Mouse (Mus musculus): ENCODE measurements at regions not wholly inside any gene's neighbourhood (a gene's known extent, or its start where the extent isn't known, plus 50 kb on each side); places are given as distances from the start of the nearest gene placed in this dataset. TPM values are rescaled to one million over a fixed set of nuclear protein-coding genes. Genes with fewer than 3 reads are reported as not detected.

DNA sequence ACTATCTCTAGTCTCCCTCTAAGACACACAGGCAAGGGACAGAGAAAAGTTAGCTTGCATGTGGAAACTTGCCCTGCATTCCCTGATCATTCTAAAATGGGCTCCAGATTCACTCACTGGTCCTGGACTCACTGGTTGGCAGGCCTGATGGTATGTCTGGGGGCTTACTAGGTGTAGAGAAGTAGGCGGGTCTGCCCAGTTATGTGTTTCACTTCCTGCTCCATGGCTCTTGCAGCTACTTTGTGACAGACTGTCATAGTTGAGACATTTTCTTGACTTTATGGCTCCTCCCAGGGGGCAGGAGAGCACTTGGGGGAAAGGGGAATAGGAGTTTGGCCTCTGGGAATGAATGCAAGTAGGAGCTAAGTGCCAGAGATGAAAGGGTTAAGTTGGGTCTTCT lies 182.1 kb upstream of the Chrm3 start:
- no peak for DNase-seq (ENCODE audit: extremely low spot score in 1 of 2, low spot score in 2 of 2)
- intact Hi-C loops (cut with DNase I): no loop called here

DNA sequence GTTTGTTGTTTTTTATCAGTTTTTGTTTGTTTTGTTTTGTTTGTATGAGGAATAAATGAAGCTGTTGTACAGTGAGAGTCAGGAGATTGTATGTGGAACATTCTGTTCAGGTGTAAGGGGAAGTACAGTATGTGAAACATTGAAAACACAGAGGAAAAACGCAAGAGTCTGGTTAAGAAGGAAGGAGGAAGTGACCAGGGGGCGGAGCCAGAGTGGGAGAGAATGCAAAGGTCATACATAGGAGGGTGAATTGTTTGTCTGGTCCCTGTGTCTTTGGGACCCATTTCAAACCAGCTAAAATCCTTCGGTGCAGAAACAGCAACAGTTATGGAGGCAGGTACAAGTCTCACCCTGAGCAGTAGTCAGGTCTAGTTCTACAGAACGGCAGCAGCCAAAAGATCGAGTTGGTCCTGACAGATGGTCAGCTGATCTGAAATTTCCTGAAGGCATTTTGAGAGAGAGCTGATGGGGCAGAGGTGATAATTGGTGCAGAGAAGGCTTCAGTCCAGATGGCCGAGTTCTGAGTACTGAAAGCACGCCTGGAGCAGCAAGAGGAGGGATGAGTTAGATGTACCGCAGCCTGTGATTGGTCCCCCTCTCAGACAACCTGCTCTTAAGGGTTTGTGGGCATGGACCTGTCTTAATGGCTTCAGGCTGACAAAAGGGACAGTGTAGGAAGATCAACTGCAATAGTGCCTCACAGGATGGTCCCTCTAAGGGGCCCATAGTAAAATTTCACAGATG lies 179.7 kb upstream of the Chrm3 start:
- intact Hi-C loops (cut with DNase I): no loop called here

DNA sequence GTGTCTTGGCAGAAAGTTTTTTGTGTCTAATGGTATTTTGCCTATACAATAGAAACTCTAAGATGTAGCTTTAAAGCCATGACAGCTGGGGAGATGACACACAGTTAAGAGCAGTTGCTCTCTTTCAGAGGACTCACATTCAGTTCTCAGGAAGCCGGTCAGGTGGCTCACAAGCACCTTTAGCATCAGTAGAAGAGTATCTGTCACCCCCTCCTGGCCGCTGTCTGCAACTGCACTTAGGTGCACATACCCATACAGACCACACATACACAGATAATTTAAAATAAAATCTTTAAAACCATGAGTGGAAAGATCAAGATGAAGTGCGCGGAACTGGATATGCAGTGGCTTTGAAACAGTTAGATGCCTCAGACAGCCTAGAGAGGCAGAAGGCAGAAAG lies 178.3 kb upstream of the Chrm3 start:
- intact Hi-C loops (cut with DNase I): no loop called here
- no peak for DNase-seq (ENCODE audit: extremely low spot score in 1 of 2, low spot score in 2 of 2)

More for the DNA sequence above, 179.7 kb upstream of the Chrm3 start:
- DNase-seq (ENCODE audit: extremely low spot score in 1 of 2, low spot score in 2 of 2): no peak

DNA sequence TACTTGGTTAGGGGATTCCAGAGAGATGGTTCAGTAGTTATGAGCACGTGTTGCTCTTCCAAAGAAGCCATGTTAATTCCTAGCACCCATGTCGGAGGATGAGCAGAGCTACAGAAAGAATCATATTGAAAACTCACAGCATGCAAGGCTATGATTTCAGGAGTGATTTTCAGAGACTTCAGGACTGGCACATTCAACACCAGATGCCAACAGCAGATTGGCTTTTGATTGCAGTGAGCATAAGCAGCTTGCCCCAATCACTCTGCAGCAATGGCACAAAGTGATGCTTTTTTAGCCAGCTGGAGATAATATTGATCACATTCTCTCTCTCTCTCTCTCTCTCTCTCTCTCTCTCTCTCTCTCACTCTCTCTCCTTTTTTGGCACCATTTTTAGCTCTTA lies 166.6 kb upstream of the Chrm3 start:
- no peak for DNase-seq (ENCODE audit: extremely low spot score in 1 of 2, low spot score in 2 of 2)
- intact Hi-C loops (cut with DNase I): no loop called here

DNA sequence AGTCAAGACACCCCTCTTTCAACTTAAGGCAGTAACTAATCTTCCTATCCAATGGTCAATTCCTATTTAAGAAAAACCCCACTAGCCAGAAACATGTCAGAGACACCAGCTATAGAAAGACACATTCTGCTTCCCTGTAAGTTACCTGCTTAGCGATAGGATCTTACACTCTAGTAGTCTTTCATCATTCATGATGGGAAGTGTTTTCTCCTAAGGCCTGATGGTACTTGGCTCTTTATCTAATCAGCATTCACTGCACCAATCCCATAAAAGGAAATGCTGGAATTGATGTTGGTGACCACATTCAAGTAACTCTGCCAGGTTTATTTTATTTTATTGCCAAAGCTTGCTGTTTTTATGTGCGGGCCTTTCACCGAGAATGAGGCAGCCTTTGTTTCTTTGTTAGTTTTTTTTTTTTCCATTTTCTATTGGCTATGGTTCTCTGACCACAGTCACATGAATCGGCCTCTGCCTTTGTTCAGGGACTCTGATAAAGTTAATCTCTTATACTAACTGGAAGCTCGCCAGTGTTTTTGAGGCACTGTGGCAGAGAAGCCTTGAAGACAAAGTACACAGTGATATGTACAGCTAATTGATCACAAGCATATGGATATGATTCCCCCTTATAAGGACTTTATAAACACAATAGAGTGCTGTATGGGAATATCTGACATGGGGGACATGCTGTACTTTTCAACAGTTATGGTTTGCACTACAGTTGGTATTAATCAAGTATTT lies 166.0 kb upstream of the Chrm3 start:
- no peak for DNase-seq (ENCODE audit: extremely low spot score in 1 of 2, low spot score in 2 of 2)
- intact Hi-C loops (cut with DNase I): no loop called here

DNA sequence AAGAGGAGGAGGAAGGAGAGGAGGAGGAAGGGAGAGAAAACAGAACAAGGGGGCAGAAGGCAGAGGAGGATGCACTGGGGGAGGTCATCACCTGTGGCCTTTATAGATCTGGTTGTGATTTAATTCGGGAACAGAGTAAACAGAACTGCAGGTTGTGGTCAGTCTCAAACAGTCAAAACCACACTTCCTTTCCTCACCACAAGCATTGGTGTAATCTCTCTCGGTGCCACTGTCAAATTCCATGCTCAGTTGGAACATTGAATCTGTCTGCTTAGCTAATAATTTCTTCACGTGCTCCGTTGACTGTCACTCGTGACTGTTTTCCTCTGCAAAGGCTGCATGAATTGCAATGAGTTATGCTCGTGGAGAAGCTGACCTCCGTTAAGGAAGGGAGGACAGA lies 143.6 kb upstream of the Chrm3 start:
- DNase-seq (ENCODE audit: extremely low spot score in 1 of 2, low spot score in 2 of 2): no peak
- intact Hi-C loops (cut with DNase I): no loop called here

DNA sequence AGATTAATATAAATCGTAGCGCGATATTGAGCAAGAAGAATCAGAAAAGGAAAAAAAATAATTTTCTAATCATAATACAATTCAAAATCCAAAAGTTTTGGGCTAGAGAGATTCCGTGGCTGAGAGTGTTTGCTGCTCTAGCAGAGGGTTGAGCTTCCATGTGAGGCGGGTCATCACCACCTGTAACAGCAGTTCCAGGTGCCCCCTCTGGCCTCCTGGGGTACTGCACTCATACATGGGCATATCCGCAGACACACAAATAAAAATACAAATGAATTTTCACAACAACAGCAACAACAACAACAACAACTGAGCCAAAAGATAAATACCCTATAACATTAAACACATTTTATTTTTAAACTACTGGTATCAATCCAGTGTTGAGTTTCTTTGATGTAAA lies 94.7 kb upstream of the Chrm3 start:
- intact Hi-C loops (cut with DNase I): no loop called here
- DNase-seq (ENCODE audit: extremely low spot score in 1 of 2, low spot score in 2 of 2): no peak

DNA sequence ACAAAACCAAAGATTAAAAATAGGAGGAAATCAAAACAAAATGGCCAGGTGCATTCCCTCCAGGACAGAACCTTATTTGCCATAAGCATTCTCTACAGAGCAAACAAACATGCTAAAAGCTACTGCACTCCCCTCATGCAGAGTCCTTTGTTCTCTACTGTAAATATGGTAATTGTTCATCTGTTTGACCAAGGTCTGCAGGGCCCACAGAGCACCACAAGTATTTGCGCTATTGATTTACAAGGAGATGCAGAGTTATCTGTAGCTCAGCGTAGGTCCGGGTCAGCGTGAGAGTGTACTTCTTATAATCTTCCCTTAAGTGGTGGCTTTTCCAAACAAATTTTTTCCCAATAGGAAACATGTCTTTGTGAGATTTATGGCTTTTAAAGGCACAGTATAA lies 94.0 kb upstream of the Chrm3 start:
- intact Hi-C loops (cut with DNase I): no loop called here
- DNase-seq (ENCODE audit: extremely low spot score in 1 of 2, low spot score in 2 of 2): no peak

DNA sequence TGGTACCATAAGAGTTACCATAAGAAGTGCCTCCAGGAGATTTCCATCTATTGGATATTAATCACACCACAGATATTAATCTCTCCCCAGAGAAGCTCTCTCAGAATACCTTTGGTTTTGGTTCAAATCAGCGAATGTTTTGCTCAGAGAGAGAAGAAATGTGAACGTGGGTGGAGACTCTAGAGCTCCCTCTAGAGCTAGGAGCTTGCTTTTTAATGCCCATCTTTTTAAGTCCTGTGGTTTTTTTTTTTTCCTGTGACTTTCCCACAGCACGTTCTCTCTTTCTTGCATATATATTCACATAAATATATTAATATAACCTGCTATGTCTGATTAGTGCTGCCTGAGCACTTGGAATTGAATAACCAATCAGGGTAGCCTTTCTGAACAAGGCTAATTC lies 90.4 kb upstream of the Chrm3 start:
- intact Hi-C loops (cut with DNase I): no loop called here

DNA sequence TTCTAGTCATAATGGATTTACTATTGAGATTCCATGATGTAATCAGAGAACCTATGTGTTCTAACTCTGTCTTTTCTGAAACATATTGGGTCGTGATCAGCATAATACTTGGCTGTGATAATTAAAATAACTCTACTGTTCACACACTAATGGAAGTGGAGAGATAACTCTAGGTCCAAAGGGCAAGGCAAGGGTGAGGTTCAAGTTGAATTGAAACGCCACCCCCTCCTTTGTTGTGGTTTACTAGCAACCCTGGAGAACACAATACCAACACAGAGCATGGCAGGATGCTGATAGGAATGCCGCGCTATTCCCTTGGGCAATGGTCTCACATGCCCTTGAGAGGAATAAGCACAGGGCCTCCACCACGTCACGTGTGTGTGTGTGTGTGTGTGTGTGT lies 88.9 kb upstream of the Chrm3 start:
- intact Hi-C loops (cut with DNase I): no loop called here

More for the DNA sequence above, 90.4 kb upstream of the Chrm3 start:
- no peak for DNase-seq (ENCODE audit: extremely low spot score in 1 of 2, low spot score in 2 of 2)

DNA sequence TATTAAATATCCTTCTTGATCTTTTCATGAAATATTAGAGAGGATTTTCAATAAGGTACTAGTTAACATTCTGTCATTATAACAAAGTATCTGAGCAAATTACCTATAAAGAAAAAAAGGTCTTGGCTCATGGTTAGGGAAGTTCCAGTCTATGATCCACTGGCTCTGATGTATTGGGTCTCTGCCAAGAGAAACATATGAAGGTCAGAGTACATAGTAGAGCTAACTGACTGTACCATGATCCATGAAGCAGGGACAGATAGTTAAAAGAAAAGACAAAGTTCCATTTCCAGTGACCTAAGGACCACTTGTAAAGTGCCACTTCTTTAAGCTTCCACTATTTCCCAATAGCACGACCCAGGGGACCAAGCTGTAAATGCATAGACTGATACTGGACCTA lies 87.2 kb upstream of the Chrm3 start:
- DNase-seq (ENCODE audit: extremely low spot score in 1 of 2, low spot score in 2 of 2): no peak
- intact Hi-C loops (cut with DNase I): no loop called here

More for the DNA sequence above, 88.9 kb upstream of the Chrm3 start:
- DNase-seq (ENCODE audit: extremely low spot score in 1 of 2, low spot score in 2 of 2): no peak

DNA sequence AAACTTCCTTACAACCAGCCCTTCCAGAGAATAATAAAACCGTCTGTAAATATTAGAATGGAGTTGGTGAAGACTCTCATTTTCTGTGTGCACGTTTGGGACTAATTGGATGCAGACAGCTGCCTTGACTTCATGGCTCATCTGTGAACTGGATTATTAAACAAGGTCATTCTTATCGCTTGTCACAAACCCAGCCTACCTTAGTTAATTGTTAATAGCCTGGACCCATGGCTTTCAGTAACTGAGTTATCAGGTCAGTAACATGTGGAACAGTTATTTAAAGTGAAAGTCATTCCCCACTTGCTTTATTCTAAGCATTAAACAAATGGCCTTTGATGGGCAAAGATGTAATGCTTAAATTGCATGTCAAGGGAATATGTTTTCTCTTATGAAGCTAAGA lies 85.0 kb upstream of the Chrm3 start:
- no peak for DNase-seq (ENCODE audit: extremely low spot score in 1 of 2, low spot score in 2 of 2)
- intact Hi-C loops (cut with DNase I): no loop called here

Small RNAs in the stretch of these regions (microRNA-seq; reads per million reads assigned to microRNA genes)
- not detected for gene Gm23415
